Mouse (Mus musculus): ENCODE measurements around the gene Aqp3. TPM values are rescaled to one million over a fixed set of nuclear protein-coding genes. Genes with fewer than 3 reads are reported as not detected.
A peak's percentile ranks its signal among the peaks of the same experiment; 100 is the strongest.

The Aqp3 gene
- total RNA-seq, 2 experiments from 2014 or later, result not detected

GRCm38 (mm10) chr4:41107440-41107839 lies 9.5 kb upstream of the Aqp3 start:
- ATAC-seq (replicated peaks; ENCODE audit: poor library complexity), result no peak

- no peak for ATAC-seq (replicated peaks; ENCODE audit: poor library complexity)
Measured at GRCm38 (mm10) chr4:41102901-41103300, 4.9 kb upstream of the Aqp3 start.

DNA sequence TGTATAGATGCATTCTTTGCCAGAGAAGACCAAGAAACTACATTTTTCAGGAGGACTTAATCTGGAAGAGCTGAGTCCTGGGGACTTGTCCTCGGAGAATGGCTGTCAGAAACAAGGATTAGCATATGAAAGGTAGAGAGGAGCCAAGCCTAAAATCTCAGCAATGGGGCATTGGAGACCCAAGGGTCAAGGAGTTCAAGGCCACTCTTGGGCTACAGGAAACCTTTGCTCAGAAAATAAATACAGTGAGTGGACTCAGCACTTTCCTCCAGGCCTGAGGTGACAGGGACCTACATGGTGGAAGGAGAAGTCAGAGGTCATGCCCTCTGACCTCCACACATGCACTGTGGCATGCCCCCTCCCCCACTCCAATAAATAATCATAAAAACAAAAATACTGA lies 3.0 kb upstream of the Aqp3 start:
- ATAC-seq (replicated peaks; ENCODE audit: poor library complexity), result no peak

GRCm38 (mm10) chr4:41098577-41098951 lies 581 bp upstream of the Aqp3 start:
- ATAC-seq (replicated peaks; ENCODE audit: poor library complexity), result no peak

- ATAC-seq (replicated peaks; ENCODE audit: poor library complexity), result no peak
Measured at GRCm38 (mm10) chr4:41097381-41097780, 602 bp downstream of the Aqp3 start.

- ATAC-seq (replicated peaks; ENCODE audit: poor library complexity), result 0 out of 2 replicates have a peak, but pooled peaks have one; percentile 3
Measured at GRCm38 (mm10) chr4:41096794-41097193, 1.2 kb downstream of the Aqp3 start.

GRCm38 (mm10) chr4:41096169-41096568 lies 1.8 kb downstream of the Aqp3 start:
- ATAC-seq (replicated peaks; ENCODE audit: poor library complexity), result no peak

DNA sequence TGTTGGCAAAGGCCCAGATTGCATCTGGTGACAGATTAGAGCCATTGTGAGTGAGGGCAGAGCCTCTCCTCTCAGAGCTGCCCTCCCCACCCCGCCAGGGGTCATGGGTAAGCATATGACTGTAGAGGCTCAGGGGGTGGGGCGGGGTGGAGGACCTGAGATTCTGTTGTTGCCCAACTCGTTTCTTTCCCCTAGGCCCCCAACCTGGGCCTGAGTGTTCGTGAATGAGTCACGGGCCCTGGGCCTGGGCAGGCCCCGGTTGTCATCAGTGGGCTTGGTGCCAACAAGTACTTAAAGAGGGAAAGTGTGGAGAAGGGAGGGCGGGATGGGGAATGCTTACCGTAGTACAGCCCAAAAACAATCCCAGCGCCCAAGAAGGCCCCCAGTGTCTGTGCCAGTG lies 3.6 kb downstream of the Aqp3 start:
- ATAC-seq (replicated peaks; ENCODE audit: poor library complexity), result no peak

DNA sequence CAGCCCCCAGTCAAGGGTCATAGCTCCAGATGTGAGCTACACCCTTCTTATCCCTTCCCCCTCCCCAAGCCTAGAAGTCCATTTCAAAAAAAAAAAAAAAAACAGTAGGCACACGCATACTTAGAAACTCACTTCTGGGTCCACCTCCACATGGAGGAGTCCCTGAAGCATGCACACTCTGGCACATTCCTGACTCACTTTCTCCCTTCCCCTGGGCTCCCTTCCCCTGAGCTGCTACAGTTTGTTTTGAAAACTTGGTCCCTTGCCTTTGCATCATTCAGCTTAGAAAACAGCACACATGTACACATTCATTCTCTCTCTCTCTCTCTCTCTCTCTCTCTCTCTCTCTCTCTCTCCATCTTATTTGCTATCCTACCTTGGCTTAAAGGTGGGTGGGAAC lies 5.0 kb downstream of the Aqp3 start:
- ATAC-seq (replicated peaks; ENCODE audit: poor library complexity), result no peak

DNA sequence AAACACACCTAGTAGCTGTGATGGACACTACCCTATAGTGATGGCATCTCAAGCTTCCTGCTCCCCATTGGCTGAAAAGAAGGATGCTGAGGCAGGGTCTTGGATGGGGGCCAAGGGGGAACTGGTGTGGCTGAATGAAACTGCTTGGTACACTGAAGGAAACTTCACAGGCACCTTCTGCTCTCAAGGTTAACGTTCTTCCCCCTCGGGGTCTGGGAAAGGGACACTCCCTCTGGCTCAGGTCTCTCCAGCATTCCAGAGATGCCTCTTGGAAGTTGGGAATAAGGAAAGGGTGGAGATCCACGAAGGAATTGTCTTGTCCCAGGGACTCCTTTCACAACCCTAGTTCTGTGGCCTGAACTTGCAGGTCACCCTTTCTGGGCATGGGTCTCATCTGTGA lies 6.6 kb downstream of the Aqp3 start:
- ATAC-seq (replicated peaks; ENCODE audit: poor library complexity), result no peak

DNA sequence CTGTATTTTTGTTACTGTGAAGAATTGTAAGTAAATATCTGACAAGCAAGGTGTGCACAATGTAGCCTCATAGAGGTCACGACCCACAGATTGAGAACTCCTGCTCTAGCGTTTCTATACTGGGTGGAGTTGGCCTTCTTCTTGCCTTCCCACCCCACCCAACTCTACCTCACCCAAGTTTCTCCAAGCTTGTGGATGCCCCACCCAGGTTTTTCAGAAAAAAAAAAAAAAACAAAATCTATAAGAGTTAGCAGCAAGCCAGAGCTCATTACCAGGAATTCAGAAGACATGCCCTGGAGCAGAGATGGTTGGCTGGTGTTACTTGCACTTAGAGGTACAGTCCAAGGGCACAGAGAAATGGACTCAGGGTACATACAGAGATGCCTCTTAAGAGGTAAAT lies 8.3 kb downstream of the Aqp3 start:
- ATAC-seq (replicated peaks; ENCODE audit: poor library complexity), result no peak

- no peak for ATAC-seq (replicated peaks; ENCODE audit: poor library complexity)
Measured at GRCm38 (mm10) chr4:41089189-41089588, 8.8 kb downstream of the Aqp3 start.

GRCm38 (mm10) chr4:41087459-41088298 lies 10.3 kb downstream of the Aqp3 start:
- peak; percentile 89 for ATAC-seq (replicated peaks; ENCODE audit: poor library complexity)

GRCm38 (mm10) chr4:41086947-41087346 lies 11.0 kb downstream of the Aqp3 start:
- ATAC-seq (replicated peaks; ENCODE audit: poor library complexity), result peak; percentile 10; the same call in 1 of the 2 replicates

DNA sequence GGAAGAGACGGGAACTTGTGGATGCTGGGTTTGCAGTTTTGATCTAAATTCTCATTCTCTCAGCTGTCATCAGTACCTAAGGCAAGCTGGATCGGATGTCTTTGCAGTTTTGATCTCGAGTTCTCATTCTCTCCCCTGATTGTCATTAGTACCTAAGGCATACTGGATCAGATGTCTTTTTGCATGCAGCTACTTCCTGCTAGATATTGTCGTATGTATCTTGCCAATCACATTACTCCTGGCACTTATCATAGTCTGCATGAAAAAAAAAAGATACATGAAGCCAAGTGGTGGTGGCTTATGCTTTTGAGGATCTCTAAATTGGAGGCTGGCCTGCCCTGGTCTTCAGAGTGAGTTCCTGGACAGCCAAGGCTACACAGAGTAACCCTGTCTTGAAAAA lies 13.2 kb downstream of the Aqp3 start:
- no peak for ATAC-seq (replicated peaks; ENCODE audit: poor library complexity)

- ATAC-seq (replicated peaks; ENCODE audit: poor library complexity), result peak; percentile 66
Measured at GRCm38 (mm10) chr4:41082803-41083202, 15.2 kb downstream of the Aqp3 start.

- peak; percentile 78 for ATAC-seq (replicated peaks; ENCODE audit: poor library complexity)
Measured at GRCm38 (mm10) chr4:41081733-41082132, 16.2 kb downstream of the Aqp3 start.

GRCm38 (mm10) chr4:41078726-41079125 lies 19.3 kb downstream of the Aqp3 start:
- ATAC-seq (replicated peaks; ENCODE audit: poor library complexity), result 0 out of 2 replicates have a peak, but pooled peaks have one; percentile 12

DNA sequence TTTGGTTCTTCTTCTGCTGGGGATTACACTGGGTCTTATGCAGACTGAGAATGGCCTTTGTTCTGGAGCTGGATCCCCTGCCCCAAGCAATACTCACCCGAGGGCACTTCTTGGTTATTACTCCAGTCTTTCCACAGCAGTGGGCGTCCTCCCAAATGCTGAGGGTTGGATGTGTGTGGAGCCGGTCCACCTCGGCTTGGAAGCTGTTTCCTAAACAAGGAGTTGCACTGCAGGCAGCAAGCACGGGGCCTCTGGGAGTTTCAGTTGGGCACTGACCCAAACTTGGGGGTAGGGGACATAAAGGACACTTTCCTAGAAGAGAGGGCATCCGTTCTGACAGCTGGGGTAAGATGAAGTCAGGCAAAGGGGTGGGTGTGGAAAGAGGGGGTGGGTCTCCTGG lies 23.5 kb downstream of the Aqp3 start:
- no peak for ATAC-seq (replicated peaks; ENCODE audit: poor library complexity)

DNA sequence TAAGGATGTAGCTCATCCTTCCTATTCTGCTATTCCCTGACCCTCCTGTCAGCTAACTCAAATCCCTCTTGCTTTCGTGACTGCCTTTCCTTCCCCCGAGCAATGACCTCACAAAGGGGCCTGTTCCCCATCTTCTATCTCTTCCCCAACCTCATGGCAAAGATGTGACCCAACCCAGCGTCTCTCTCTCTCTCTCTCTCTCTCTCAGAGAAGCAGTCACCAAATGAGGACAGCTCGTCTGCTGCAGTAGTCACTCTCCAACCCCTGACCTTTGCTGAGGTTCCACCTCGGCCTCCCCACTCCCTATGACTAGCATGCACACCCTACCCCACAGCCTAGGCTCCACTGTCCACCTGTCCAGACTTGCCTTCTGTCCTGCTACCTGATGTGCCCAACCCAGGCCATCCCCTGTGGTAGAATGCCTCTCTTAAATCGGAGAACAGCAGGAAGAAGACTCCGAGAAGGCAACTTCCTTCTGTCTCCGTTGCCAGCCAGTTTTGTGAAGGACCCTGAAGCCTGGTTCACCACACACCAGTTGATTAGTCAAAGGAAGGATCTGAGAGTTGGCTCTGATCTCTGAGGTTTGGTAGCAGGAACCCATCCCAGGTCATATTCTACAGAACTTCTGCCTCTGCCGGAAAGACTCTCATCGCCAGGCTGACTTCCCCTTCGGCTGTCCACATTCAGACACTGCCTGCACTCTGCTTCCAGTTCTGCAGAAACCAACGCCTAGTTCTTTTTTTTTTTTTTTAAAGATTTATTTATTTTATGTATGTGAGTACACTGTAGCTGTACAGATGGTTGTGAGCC lies 24.8 kb downstream of the Aqp3 start:
- peak; percentile 95 for ATAC-seq (replicated peaks; ENCODE audit: poor library complexity)

- no peak for ATAC-seq (replicated peaks; ENCODE audit: poor library complexity)
Measured at GRCm38 (mm10) chr4:41071500-41072429, 26.2 kb downstream of the Aqp3 start.

Measured in megakaryocyte progenitor cell, adult 5-6 weeks (primary cell).